Mouse (Mus musculus) heart, postnatal 36 days (tissue): ENCODE data around the gene Lonp2. TPM values are rescaled to one million over a fixed set of nuclear protein-coding genes. Genes with fewer than 3 reads are reported as not detected.
A peak's percentile ranks its signal among the peaks of the same experiment; 100 is the strongest.

Experiments
- DNase-seq, 2 experiments: peaks; one replicate each; pipeline ENCODE4 v3.0.0; 2021 to 2022
- intact Hi-C: fragments of 180-260 bp; cut with DNase I; formaldehyde crosslinking; loops from one replicate; pipeline ENCODE4 v1.15.1; 2025
- total RNA-seq, 2 experiments: library from RNA; stranded (reverse); gene quantifications; 2 replicates each; pipeline ENCODE4 v1.2.3; 2021

Lonp2 gene
- 10 to 100 TPM; 73.4 to 77.8 TPM for total RNA-seq

GRCm38 (mm10) chr8:86623911-86624731 is at the start of gene Lonp2:
Lonp2 (plus strand) TSS chr8:86624043.
- intact Hi-C loops = loop anchor here (5.0 kb wide), 1 partner anchor 1767 kb away; the partner anchor contains the start of gene Farsa
- peak; percentile 97 to 98 for DNase-seq

- intact Hi-C loops = no loop called here
- DNase-seq = no peak
Measured at GRCm38 (mm10) chr8:86577547-86577946, 46.3 kb upstream of the Lonp2 start.

- intact Hi-C loops = no loop called here
- DNase-seq = peak; percentile 23 to 25
Measured at GRCm38 (mm10) chr8:86578076-86578475, 45.8 kb upstream of the Lonp2 start.

GRCm38 (mm10) chr8:86578693-86579092 is 45.1 kb upstream of the Lonp2 start:
- DNase-seq = no peak
- intact Hi-C loops = no loop called here

GRCm38 (mm10) chr8:86580458-86580857 is 43.4 kb upstream of the Lonp2 start, which contains the start of gene Abcc12:
Abcc12 (minus strand) TSS chr8:86580686.
- no peak for DNase-seq
- intact Hi-C loops = no loop called here

GRCm38 (mm10) chr8:86581921-86582331 is 41.9 kb upstream of the Lonp2 start:
- no peak for DNase-seq
- intact Hi-C loops = no loop called here

GRCm38 (mm10) chr8:86585118-86585517 is 38.7 kb upstream of the Lonp2 start:
- DNase-seq = peak; percentile 79 to 86
- intact Hi-C loops = loop anchor here (1.0 to 5.0 kb wide), 6 partner anchors 49 to 1128 kb away; no protein-coding TSS in a partner anchor

GRCm38 (mm10) chr8:86585532-86585931 is 38.3 kb upstream of the Lonp2 start:
- intact Hi-C loops = loop anchor here (1.0 to 5.0 kb wide), 6 partner anchors 49 to 1128 kb away; no protein-coding TSS in a partner anchor

GRCm38 (mm10) chr8:86586058-86586457 is 37.8 kb upstream of the Lonp2 start:
- no peak for DNase-seq
- intact Hi-C loops = loop anchor here (5.0 kb wide), 1 partner anchor 1129 kb away; no protein-coding TSS in a partner anchor

More at GRCm38 (mm10) chr8:86585532-86585931, 38.3 kb upstream of the Lonp2 start:
- peak; percentile 72 to 73 for DNase-seq

GRCm38 (mm10) chr8:86586642-86587041 is 37.2 kb upstream of the Lonp2 start:
- intact Hi-C loops = loop anchor here (5.0 kb wide), 1 partner anchor 1129 kb away; no protein-coding TSS in a partner anchor
- DNase-seq = no peak

- intact Hi-C loops = loop anchor here (5.0 kb wide), 1 partner anchor 1131 kb away; no protein-coding TSS in a partner anchor
Measured at GRCm38 (mm10) chr8:86588338-86588737, 35.5 kb upstream of the Lonp2 start.

GRCm38 (mm10) chr8:86593099-86593498 is 30.7 kb upstream of the Lonp2 start:
- no peak for DNase-seq
- intact Hi-C loops = no loop called here

More at GRCm38 (mm10) chr8:86588338-86588737, 35.5 kb upstream of the Lonp2 start:
- DNase-seq = no peak

- DNase-seq = no peak
- intact Hi-C loops = no loop called here
Measured at GRCm38 (mm10) chr8:86594159-86594796, 29.6 kb upstream of the Lonp2 start.

- intact Hi-C loops = no loop called here
- DNase-seq = no peak
Measured at GRCm38 (mm10) chr8:86595671-86596070, 28.2 kb upstream of the Lonp2 start.

- intact Hi-C loops = no loop called here
- no peak for DNase-seq
Measured at GRCm38 (mm10) chr8:86597681-86598080, 26.2 kb upstream of the Lonp2 start.

GRCm38 (mm10) chr8:86599299-86599698 is 24.5 kb upstream of the Lonp2 start:
- DNase-seq = no peak
- intact Hi-C loops = no loop called here

GRCm38 (mm10) chr8:86600311-86600710 is 23.5 kb upstream of the Lonp2 start:
- intact Hi-C loops = no loop called here
- no peak for DNase-seq

GRCm38 (mm10) chr8:86603174-86603573 is 20.7 kb upstream of the Lonp2 start:
- DNase-seq = no peak
- intact Hi-C loops = no loop called here

- DNase-seq = no peak
- intact Hi-C loops = no loop called here
Measured at GRCm38 (mm10) chr8:86604676-86605075, 19.2 kb upstream of the Lonp2 start.

- intact Hi-C loops = no loop called here
- DNase-seq = no peak
Measured at GRCm38 (mm10) chr8:86613798-86614197, 10.0 kb upstream of the Lonp2 start.

- no peak for DNase-seq
- intact Hi-C loops = no loop called here
Measured at GRCm38 (mm10) chr8:86615095-86615769, 8.6 kb upstream of the Lonp2 start.
